Mouse (Mus musculus): ENCODE measurements around the gene Coq5.

Coq5 gene

GRCm38 (mm10) chr5:115266787-115267468, 12.5 kb upstream of the Coq5 start:
- DNase-seq (ENCODE audit: low read depth, low spot score): no peak

GRCm38 (mm10) chr5:115267469-115268045, 11.9 kb upstream of the Coq5 start:
- DNase-seq (ENCODE audit: low read depth, low spot score): no peak

- DNase-seq (ENCODE audit: low read depth, low spot score): no peak
Observed at GRCm38 (mm10) chr5:115268266-115268665, 11.2 kb upstream of the Coq5 start.

GRCm38 (mm10) chr5:115269969-115270368, 9.5 kb upstream of the Coq5 start:
- no peak for DNase-seq (ENCODE audit: low read depth, low spot score)

- peak; percentile 81 for DNase-seq (ENCODE audit: low read depth, low spot score)
Observed at GRCm38 (mm10) chr5:115271931-115272811, 7.3 kb upstream of the Coq5 start.

- DNase-seq (ENCODE audit: low read depth, low spot score): peak; percentile 98
Observed at GRCm38 (mm10) chr5:115272812-115273548, 6.5 kb upstream of the Coq5 start, which contains the start of gene Rnf10. Gene Rnf10, minus strand, starts transcription at chr5:115272898.

- no peak for DNase-seq (ENCODE audit: low read depth, low spot score)
Observed at GRCm38 (mm10) chr5:115273549-115274135, 5.8 kb upstream of the Coq5 start.

GRCm38 (mm10) chr5:115274353-115274752, 5.1 kb upstream of the Coq5 start:
- DNase-seq (ENCODE audit: low read depth, low spot score): no peak

GRCm38 (mm10) chr5:115274771-115275170, 4.7 kb upstream of the Coq5 start:
- no peak for DNase-seq (ENCODE audit: low read depth, low spot score)

- DNase-seq (ENCODE audit: low read depth, low spot score): peak; percentile 96
Observed at GRCm38 (mm10) chr5:115275998-115276397, 3.5 kb upstream of the Coq5 start.

GRCm38 (mm10) chr5:115278053-115278452, 1.4 kb upstream of the Coq5 start:
- DNase-seq (ENCODE audit: low read depth, low spot score): no peak

- no peak for DNase-seq (ENCODE audit: low read depth, low spot score)
Observed at GRCm38 (mm10) chr5:115278785-115279184, 681 bp upstream of the Coq5 start.

GRCm38 (mm10) chr5:115280050-115280687, 703 bp downstream of the Coq5 start:
- DNase-seq (ENCODE audit: low read depth, low spot score): peak; percentile 62

GRCm38 (mm10) chr5:115284735-115285134, 5.3 kb downstream of the Coq5 start:
- peak; percentile 31 for DNase-seq (ENCODE audit: low read depth, low spot score)

GRCm38 (mm10) chr5:115294173-115294572, 14.7 kb downstream of the Coq5 start:
- peak; percentile 57 for DNase-seq (ENCODE audit: low read depth, low spot score)

GRCm38 (mm10) chr5:115296347-115296746, 16.9 kb downstream of the Coq5 start:
- no peak for DNase-seq (ENCODE audit: low read depth, low spot score)

- peak; percentile 83 for DNase-seq (ENCODE audit: low read depth, low spot score)
Observed at GRCm38 (mm10) chr5:115300035-115300744, 20.7 kb downstream of the Coq5 start.

- DNase-seq (ENCODE audit: low read depth, low spot score): peak; percentile 99
Observed at GRCm38 (mm10) chr5:115300792-115301614, 21.5 kb downstream of the Coq5 start, which contains the start of gene Dynll1. Gene Dynll1, minus strand, starts transcription at chr5:115300999.

GRCm38 (mm10) chr5:115301615-115302014, 22.1 kb downstream of the Coq5 start:
- no peak for DNase-seq (ENCODE audit: low read depth, low spot score)
